8 mouse cellular contexts compared by ENCODE assay signal in the genomic region with DNA sequence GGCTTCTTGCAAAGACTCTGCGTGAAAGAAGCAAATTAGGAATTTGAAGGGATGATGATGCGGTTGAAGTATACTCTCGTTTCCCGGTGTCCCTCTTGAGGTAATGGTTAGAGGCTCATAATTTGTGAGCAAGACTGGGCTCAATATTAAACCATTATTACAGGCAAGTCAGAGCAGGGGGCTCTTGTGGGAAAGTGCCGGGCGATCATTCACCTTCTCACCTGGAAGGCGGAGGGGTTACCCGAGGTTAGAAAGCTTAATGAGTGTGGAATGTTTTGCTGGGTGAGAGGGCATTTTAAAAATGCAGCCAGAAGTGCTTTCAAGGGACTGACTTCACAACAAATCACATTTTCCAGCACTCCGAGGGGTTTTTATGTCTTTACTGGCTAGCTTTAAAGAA. TPM values are rescaled to one million over a fixed set of nuclear protein-coding genes. Genes with fewer than 3 reads are reported as not detected.
DNase-seq lines count a peak whose midpoint lies in the region; ATAC-seq and TF ChIP-seq lines count a peak whose summit lies in the region.

No protein-coding gene starts in this region.

- WGBS in heart, embryonic 13.5 days = 29% methylated on average over 9 of the region's 9 CpGs
- WGBS in forebrain, embryonic 14.5 days = 5% methylated on average over 9 of the region's 9 CpGs
- WGBS in limb, embryonic 14.5 days = 17% methylated on average over 9 of the region's 9 CpGs
- WGBS in liver, embryonic 12.5 days (ENCODE audit: insufficient replicate concordance) = 60% methylated on average over 9 of the region's 9 CpGs

- peak overlapping the region; percentile 29 for H3K27ac ChIP-seq in heart, embryonic 13.5 days (replicated peaks)
- H3K27ac ChIP-seq in forebrain, embryonic 14.5 days (ENCODE audit: low read depth, low read length) = 0 out of 2 replicates have a peak overlapping the region, but pooled peaks have one; percentile 14
- H3K27ac ChIP-seq in limb, embryonic 14.5 days (replicated peaks; ENCODE audit: low read depth, low read length) = no peak overlapping the region
- H3K27ac ChIP-seq in liver, embryonic 12.5 days = no peak overlapping the region

- peak overlapping the region; percentile 29; the same call in 1 of the 2 replicates for H3K4me2 ChIP-seq in heart, embryonic 13.5 days
- peak overlapping the region; percentile 34 for H3K4me2 ChIP-seq in forebrain, embryonic 14.5 days (ENCODE audit: low read length)
- peak overlapping the region; percentile 20; the same call in 1 of the 2 replicates for H3K4me2 ChIP-seq in limb, embryonic 14.5 days (replicated peaks; ENCODE audit: low read depth, low read length, severe bottlenecking)
- H3K4me2 ChIP-seq in liver, embryonic 12.5 days = no peak overlapping the region

- no peaks in the 10 kb centered on the region for H3K36me3 ChIP-seq in heart, embryonic 13.5 days
- no peaks in the 10 kb centered on the region for H3K36me3 ChIP-seq in E14TG2a.4 (ENCODE audit: insufficient read depth, low read length)
- no peaks in the 10 kb centered on the region for H3K36me3 ChIP-seq in forebrain, embryonic 14.5 days (ENCODE audit: control insufficient read depth, insufficient read depth, low read length)
- no peaks in the 10 kb centered on the region for H3K36me3 ChIP-seq in limb, embryonic 14.5 days (ENCODE audit: control insufficient read depth, insufficient read depth, low read length)
- no peaks in the 10 kb centered on the region for H3K36me3 ChIP-seq in liver, embryonic 12.5 days

- H3K9me3 ChIP-seq in heart, embryonic 13.5 days = no peaks in the 10 kb centered on the region
- no peaks in the 10 kb centered on the region for H3K9me3 ChIP-seq in E14TG2a.4 (ENCODE audit: low read length)
- H3K9me3 ChIP-seq in forebrain, embryonic 14.5 days (replicated peaks; ENCODE audit: control insufficient read depth, low read length) = no peaks in the 10 kb centered on the region
- H3K9me3 ChIP-seq in limb, embryonic 14.5 days (ENCODE audit: control insufficient read depth, low read length) = no peaks in the 10 kb centered on the region
- H3K9me3 ChIP-seq in liver, embryonic 12.5 days (replicated peaks) = no peaks in the 10 kb centered on the region

- H3K4me3 ChIP-seq in heart, embryonic 13.5 days = no peak overlapping the region
- H3K4me3 ChIP-seq in E14TG2a.4 (replicated peaks; ENCODE audit: low read length) = peak overlapping the region; percentile 48
- H3K4me3 ChIP-seq in forebrain, embryonic 14.5 days (ENCODE audit: low read depth, low read length) = no peak overlapping the region
- H3K4me3 ChIP-seq in limb, embryonic 14.5 days (replicated peaks; ENCODE audit: low read length) = no peak overlapping the region
- no peak overlapping the region for H3K4me3 ChIP-seq in liver, embryonic 12.5 days

- no peaks in the 10 kb centered on the region for H3K27me3 ChIP-seq in heart, embryonic 13.5 days (replicated peaks)
- H3K27me3 ChIP-seq in E14TG2a.4 (ENCODE audit: insufficient read depth, low read length) = no peaks in the 10 kb centered on the region
- no peaks in the 10 kb centered on the region for H3K27me3 ChIP-seq in forebrain, embryonic 14.5 days (replicated peaks; ENCODE audit: control insufficient read depth, insufficient read depth, low read length)
- no peaks in the 10 kb centered on the region for H3K27me3 ChIP-seq in limb, embryonic 14.5 days (ENCODE audit: control insufficient read depth, insufficient read depth, low read length)
- no peaks in the 10 kb centered on the region for H3K27me3 ChIP-seq in liver, embryonic 12.5 days (replicated peaks)

- TF ChIP-seq CTCF in E14TG2a.4 (conservative IDR thresholded peaks at IDR 0.05; ENCODE audit: low read length) = no peak

- H3K4me1 ChIP-seq in heart, embryonic 13.5 days = peaks cover 33% of the 10 kb centered on the region
- peaks cover 42% of the 10 kb centered on the region for H3K4me1 ChIP-seq in E14TG2a.4 (replicated peaks; ENCODE audit: low read depth, low read length)
- peaks cover 10% of the 10 kb centered on the region for H3K4me1 ChIP-seq in forebrain, embryonic 14.5 days (ENCODE audit: control insufficient read depth, insufficient read depth, low read length)
- peaks cover 11% of the 10 kb centered on the region for H3K4me1 ChIP-seq in limb, embryonic 14.5 days (ENCODE audit: control insufficient read depth, insufficient read depth, low read length)
- H3K4me1 ChIP-seq in liver, embryonic 12.5 days = no peaks in the 10 kb centered on the region

- no peak for TF ChIP-seq POLR2A in limb, embryonic 14.5 days (IDR thresholded peaks at IDR 0.05; ENCODE audit: borderline replicate concordance, extremely low read depth, insufficient read depth, insufficient read length)

- no peak for DNase-seq in heart, adult 9 months (ENCODE audit: low spot score in 2 of 2)
- no peak for DNase-seq in forebrain, embryonic 14.5 days (ENCODE audit: low spot score)
- no peak for DNase-seq in limb, embryonic 14.5 days (ENCODE audit: low spot score)
- no peak for DNase-seq in gastrocnemius, adult 8-10 months (ENCODE audit: low spot score in 2 of 2)
- no peak for DNase-seq in layer of hippocampus, adult 9-10 months (ENCODE audit: low spot score)

- H3K9ac ChIP-seq in heart, embryonic 13.5 days = 0 out of 2 replicates have a peak overlapping the region, but pooled peaks have one; percentile 13
- no peak overlapping the region for H3K9ac ChIP-seq in forebrain, embryonic 14.5 days (ENCODE audit: low read length)
- no peak overlapping the region for H3K9ac ChIP-seq in limb, embryonic 14.5 days (ENCODE audit: low read depth, low read length, severe bottlenecking)
- no peak overlapping the region for H3K9ac ChIP-seq in liver, embryonic 12.5 days

- no peak for ATAC-seq in heart, embryonic 13.5 days (ENCODE audit: extremely low read depth, insufficient number of reproducible peaks, low FRiP score, low TSS enrichment)
- ATAC-seq in forebrain, embryonic 14.5 days = peak; percentile 46; the same call in 1 of the 2 replicates
- ATAC-seq in limb, embryonic 14.5 days (ENCODE audit: low FRiP score, low read depth) = 0 out of 2 replicates have a peak, but pooled peaks have one; percentile 6
- ATAC-seq in liver, embryonic 12.5 days = no peak

RNA-seq across cellular contexts. Expression of gene Dusp6, which starts 36.3 kb away (rescaled TPM):
- polyA plus RNA-seq in heart, embryonic 13.5 days (2015; fragmentation: Nextera tagmentation; extraction: Ambion mirVana) = 39.4 and 40.6 TPM in 2 replicates
- 34.1 and 40.1 TPM in 2 replicates for polyA plus RNA-seq in forebrain, embryonic 14.5 days (2014; fragmentation: Nextera tagmentation; extraction: Ambion mirVana)
- polyA plus RNA-seq in limb, embryonic 14.5 days (2012; rRNA removed) = 60.2 and 78.3 TPM in 2 replicates
- polyA plus RNA-seq in limb, embryonic 14.5 days (2014; fragmentation: Nextera tagmentation; extraction: Ambion mirVana) = 64.7 and 67.7 TPM in 2 replicates
- polyA plus RNA-seq in liver, embryonic 12.5 days (2016; fragmentation: Nextera tagmentation; extraction: Ambion mirVana) = 17.9 and 18.7 TPM in 2 replicates
- total RNA-seq in gastrocnemius, adult 8-10 months (2022) = 1 to 10 TPM; 7.3 to 9.8 (median 8.5) TPM

Comparison
In these comparisons a context has a peak if more than half of its experiments do, and no peak if none do; other contexts are left out.
1. ATAC-seq: peak in forebrain, embryonic 14.5 days (single experiment) and limb, embryonic 14.5 days (single experiment); none in heart, embryonic 13.5 days (single experiment) and liver, embryonic 12.5 days (single experiment).
2. H3K27ac ChIP-seq: peak in heart, embryonic 13.5 days (single experiment) and forebrain, embryonic 14.5 days (single experiment); none in limb, embryonic 14.5 days (single experiment) and liver, embryonic 12.5 days (single experiment).